Mouse (Mus musculus) G1E-ER4 (cell line): Measurements from ENCODE around the gene Tmem39b. TPM values are rescaled to one million over a fixed set of nuclear protein-coding genes. Genes with fewer than 3 reads are reported as not detected.

ENCODE experiments used
- GATA1 ChIP-seq: IDR thresholded peaks from one replicate; pipeline ENCODE4 v1.8.0; 2012; ENCODE audit warnings: low read length, inconsistent platforms
- polyA plus RNA-seq: library from polyadenylated mRNA; stranded (reverse); fragments of >175 nt; gene quantifications from 2 replicates; pipeline ENCODE4 v1.2.3, GENCODE M21; 2012

The Tmem39b gene
- polyA plus RNA-seq, 1 experiment = 34.9 TPM

DNA sequence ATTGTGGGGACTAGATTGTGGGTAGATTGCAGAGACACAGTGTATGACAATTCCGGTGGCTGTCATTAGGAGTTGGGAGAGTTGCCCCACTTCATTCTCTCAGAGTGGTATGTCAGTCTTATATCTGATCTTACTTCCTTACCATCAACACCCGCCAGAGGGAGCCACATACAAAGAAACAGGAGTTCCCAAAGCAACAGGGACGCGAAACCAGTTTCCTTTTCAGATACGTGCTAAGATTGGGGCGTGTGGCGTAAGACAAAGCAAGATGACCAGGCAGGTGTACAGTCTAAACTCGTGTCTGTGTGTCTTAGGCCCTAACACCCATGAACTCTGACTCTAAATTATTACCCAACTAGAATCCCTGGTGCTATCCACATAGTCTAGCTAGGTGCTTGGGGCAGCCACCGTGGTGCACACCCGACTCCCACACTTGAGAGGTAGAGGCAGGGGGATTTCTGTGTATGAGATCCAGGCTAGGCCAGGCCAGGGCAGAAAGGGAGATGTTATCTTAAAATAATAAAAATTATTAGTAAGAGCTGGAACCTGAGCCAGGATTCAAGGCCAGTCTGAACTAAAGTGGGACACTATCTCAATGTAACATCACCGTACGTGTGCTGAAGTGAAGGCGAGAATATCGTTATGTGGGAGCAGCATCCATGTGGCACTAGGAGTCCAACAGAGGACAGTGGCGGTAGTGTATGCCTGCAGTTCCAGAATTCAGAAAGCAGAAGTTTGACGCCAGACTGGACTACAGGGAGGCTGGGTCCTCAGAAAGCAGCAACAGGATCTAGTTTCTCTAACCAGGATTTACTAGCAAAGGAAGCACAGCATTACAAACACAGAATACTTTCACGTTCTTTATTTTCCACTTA, 5.1 kb upstream of the Tmem39b start:
- TF ChIP-seq GATA1 = no peak

DNA sequence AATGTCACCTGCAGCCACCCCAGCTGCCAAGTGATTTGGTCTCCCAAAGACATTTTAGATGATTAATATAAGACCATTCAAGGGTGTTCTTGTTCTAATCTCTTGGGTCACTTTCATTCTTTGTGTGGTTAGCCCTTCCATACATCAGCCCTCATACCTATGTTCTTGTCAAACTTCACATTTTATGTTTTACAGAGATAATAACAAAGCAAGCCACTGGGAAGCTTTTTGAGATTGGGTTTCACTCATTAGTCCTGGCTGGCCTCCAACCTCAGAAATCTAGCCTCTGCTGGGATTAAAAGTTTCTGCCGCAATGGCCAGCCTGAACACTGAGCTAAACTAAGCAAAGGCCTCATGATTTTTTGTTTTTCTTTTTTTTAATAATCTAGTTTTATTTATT, 3.6 kb upstream of the Tmem39b start:
- TF ChIP-seq GATA1 = no peak

DNA sequence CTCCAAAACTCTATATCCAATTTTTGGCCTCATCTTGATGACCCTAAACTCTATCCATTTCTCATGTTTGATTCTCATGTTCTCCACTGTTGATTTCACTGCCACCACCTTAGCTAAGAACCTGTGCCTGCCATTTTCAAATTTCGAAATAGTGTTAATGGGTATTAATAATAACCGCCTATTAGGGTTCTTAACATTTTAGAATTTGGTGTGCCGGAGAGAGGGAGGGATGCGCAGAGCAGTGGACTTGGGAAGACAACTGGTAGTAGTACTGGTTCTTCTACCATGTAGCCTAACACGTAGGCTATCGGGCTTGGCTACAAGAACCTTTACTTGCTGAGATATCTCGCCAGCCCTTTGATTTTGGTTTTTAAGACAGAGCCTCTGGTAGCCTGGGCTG, 553 bp upstream of the Tmem39b start:
- TF ChIP-seq GATA1 = no peak

DNA sequence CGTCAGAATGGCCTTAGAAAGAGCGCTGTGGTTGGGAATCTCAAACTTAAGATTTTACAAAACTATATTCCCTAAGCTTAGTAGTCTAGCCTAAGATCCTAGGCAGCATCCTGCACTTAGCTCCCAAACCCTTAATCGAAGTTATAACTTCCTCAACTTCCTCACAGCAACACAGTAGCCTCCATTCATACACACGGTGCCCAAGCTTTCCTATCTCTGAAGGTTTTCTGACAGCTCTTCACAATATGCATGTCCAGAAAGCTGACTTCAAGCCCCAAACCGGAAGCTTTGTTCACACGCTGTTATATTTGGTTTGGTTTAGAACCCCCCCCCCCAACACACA, 852 bp downstream of the Tmem39b start:
- no peak for TF ChIP-seq GATA1

DNA sequence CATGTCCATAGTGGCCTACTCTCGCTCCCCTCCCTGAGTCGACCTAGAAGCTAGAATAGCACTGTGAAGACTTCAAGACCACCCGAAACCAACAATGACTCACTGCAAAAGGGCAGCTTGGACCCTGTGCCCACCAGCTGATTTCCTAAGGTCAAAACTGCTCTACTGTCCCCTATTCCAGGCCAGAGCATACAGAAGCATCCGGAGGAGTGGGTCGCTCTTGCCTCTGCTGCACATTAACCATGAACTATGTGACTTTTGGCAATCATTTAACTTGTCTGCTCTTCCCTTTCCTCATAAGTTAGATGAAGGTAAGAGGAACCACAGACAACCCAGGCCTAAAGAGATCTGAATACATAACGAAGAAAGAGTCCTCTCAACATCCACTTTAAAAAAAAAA, 12.1 kb downstream of the Tmem39b start:
- TF ChIP-seq GATA1 = no peak

DNA sequence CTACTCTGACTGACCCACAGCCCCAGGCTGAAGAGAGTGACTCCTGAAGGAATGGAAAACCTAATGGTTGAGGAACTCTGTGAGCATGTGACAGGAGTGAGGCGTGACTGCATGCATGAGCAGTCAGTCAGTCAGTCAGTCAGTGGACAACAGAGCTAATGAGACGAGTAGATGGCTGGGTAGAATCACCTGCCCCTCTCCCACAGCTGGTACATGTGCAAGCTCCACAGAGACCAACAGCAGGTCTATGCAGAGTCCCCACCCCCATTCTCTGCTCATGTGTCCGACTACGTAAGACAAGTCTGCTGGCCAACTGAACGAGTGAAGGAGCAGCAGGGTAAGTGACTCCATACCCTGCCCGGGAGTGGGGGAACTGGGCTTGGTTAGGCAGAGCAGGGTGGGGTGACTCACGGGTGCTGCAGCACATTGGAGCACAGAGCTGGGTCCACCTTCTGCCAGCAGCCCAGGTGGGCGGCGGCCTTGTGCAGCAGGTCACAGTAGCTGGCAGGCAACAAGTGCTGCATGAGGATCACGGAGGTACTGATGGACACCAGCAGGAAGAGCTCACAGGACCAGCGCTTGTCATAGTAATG, 12.6 kb downstream of the Tmem39b start:
- TF ChIP-seq GATA1 = no peak

DNA sequence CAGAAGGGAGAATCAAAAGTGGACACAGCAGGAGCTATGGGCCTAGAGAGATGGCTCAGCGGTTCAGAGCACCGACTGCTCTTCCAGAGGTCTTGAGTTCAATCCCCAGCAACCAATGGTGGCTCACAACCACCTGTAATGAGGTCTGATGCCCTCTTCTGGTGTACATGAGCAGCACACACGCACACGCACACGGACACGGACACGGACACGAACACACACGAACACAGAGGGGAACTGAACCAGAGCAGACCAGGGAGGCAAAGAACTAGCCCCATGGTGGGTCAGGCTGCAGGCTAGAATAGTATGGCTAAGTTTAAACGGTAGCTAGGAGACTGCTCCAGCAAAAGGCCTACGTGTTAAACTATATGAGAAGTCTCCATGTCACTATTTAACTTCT, 14.8 kb downstream of the Tmem39b start:
- TF ChIP-seq GATA1 = no peak

DNA sequence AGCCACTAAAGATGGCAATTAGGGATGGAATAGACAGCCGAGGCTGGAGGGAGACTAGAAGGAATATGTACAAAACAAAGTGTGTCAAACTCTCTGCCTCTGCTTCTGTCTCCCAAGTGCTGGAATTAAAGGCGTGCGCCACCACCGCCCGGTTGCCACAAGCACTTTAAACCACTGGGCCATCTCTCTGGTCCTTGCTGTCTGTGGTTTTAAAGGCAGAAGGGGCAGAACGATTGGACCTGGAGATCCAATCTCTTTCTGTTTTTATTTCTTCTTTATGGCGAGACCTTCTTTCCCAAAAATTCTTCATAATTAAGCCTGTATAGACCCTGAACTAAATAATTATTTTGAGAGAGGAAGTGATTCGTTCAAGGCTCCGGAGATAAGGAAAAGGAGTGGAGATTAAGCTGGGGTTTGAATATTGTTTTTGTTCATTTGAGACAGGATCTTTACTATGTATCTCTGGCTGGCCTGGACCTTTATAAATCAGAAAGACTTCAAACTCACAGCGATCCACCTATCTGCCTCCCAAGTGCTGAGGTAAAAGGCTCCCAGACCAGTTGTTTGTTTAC, 23.7 kb downstream of the Tmem39b start:
- no peak for TF ChIP-seq GATA1

DNA sequence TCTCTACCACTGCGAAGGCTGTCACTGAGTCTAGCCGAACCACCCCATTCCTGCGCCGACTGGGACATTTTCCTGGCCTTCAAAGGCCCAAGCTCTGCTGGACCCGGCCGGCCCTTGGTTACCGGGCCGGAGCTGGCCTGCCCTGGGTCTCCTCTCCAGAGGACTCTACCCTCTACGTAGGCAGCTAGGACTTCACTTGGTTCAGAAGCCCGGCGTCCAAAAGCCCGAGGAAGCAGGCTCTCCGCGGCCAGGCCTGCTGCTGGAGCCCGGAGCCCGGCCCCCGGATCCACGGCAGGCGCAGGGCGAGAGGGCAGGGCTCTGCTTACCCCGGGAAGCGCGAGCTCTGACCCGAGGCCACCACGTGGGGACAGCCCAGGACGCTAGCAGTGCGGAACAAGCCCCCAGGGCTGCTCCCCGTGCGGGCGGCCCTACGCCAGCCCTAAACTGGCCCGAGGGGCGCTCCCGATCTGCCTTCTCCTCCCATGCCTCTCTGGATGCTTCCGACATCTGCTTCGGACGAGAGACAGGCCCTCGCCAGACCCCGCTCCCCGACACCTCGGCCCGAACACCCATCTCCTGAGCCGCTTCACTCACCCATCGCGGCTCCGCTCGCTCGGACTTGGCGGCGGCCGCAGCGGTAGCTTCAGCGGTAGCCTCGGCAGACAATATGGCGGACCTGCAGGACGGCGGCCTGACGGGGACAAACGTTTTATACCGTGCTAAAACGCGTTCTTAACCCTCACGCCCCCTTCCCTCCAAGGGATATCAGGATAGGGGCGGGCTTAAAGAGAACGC, 24.4 kb downstream of the Tmem39b start, which contains the start of gene Kpna6:
Gene Kpna6 (minus strand): TSS at position 685 of the 795 bp plus-strand sequence.
- no peak for TF ChIP-seq GATA1

DNA sequence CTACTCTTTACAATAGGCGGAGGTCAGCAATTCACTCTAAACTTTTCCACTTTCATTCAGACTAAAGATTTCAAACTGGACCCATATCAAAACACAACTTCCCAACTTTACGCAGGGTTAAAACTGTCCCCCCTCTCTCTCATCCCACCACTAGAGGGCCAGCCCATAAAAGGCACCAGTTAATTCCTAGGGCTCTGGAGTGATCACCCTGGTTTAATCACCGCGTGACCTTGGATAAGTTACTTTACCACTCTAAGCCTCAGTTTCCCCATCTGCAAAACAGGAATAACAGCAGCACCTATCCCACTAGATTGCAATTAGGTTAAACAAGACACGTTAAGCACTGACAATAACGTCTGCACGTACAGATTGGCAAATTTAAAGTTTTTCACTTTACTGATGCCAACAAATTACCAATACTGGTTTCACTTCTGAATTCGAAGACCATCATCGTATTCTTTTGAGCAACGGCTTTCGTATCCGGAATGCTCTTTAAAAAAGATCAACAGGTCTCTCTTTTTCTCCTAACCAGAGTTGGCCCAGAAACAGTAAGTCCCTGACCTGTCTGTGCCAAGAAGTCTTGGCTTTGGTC, 25.1 kb downstream of the Tmem39b start:
- TF ChIP-seq GATA1 = no peak

DNA sequence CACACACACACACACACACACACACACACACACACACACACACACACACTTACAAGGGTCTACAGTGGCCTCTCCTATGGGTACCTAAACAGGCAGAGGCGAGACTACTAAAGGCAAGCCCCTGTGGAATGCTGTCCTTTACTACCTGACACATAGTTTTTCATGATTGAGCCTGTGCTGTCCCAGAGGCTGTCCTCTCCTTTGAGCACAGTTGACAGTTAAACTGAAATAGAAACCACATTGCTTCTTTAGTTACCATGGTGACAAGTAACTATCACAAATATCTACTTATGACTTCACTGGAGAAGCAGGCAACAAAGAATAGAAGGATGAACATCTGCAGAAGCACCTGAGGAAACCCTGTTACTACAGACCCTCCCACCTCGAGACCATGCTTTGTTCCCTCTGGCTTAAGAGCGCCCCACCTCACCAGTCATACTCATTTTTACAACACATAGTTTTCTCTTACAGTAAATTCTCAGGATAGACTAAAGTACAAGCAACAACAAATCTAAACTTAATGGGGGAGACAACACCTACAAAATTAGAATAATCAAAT, 34.3 kb downstream of the Tmem39b start:
- no peak for TF ChIP-seq GATA1

DNA sequence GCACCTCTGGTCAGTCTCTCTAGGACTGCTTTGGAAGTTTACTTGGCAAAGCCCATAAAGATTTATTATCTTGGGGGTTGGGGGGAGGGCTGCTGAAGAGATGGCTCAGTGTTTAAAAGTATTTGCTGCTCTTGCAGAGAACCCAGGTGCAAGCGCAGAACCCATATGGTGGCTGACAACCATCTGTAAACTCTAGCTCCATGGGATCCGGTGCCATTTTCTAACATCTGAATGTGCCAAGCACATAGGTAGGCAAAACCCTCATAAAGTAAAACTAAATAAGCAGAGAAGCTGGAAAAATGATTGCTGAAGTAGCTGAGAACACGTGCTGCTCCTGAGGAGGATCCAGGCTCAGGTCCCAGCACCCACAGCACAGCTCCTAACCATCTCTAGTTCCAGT, 35.1 kb downstream of the Tmem39b start:
- TF ChIP-seq GATA1 = no peak

DNA sequence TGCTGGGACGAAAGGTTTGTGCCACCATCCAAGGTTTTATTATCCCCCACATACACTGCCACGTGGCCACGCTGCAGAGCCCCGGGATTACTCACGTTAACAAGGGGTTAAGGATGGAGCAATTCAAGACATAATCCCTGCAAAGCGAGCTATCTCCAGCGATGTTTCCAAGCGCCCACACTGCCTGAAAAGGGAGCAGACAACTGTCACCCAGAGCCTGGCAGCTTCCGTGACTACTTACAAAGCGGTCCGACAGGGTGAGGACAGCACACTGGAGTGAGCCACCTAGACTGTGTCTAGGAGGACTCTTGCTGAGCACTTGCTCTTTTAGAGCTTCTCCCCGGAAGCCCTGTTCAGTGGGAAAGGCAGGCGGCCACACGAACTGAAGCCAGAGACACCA, 41.9 kb downstream of the Tmem39b start:
- no peak for TF ChIP-seq GATA1

DNA sequence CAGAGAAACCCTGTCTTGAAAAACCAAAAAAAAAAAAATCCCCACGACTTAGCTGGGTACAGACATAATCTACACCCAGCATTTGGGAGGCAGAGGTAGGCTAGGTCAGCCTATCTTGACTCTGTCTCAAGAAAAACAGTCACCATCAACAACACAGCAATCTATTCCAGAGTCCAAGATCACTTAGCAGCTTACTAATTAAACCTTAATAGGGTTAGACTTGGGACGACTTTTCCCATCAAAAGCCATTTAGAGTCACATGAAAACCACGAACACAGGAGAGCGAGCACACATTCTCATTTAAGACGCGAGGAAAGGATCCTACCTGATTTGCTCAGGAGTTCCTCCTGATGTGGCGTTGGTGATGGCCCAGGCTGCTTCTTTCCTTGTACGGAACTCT, 46.3 kb downstream of the Tmem39b start:
- no peak for TF ChIP-seq GATA1

DNA sequence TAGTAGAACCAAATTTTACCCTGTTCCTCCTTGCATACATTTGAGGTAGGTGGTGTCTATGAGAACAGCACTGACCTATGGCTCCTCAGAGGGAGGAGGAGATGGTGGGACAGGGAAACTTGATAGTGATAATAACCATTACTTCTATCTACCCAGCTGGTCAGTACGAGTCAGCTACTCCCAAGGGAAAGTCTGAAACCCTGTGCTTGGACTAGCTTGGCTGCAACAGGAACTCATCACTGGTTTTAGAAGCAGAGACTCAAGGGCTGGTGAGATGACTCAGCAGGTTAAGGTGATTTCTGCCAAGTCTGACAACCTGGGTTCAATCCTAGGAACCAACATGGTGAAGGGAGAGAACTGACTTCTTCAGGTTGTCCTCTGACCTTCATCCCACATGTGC, 48.0 kb downstream of the Tmem39b start:
- TF ChIP-seq GATA1 = no peak
